29 mouse cellular contexts compared by ENCODE assay signal in genomic region chr13:89726492-89726891, GRCm38 (mm10). TPM values are rescaled to one million over a fixed set of nuclear protein-coding genes. Genes with fewer than 3 reads are reported as not detected.
A peak's percentile ranks its signal among the peaks of the same experiment; 100 is the strongest.
DNase-seq lines count a peak whose midpoint lies in the region; ATAC-seq lines count a peak whose summit lies in the region.
"Had no signal": no experiment of that assay in that cellular context is flagged by ENCODE, and none has a peak within 500 bp of the region (broad histone marks: within the 10 kb centered on the region; RNA-seq: fewer than 3 reads in every experiment).

No protein-coding gene starts in this region.

- H3K27me3 ChIP-seq in kidney, embryonic 16.5 days (ENCODE audit: insufficient read depth, low read length): no peaks in the 10 kb centered on the region
- no peaks in the 10 kb centered on the region for H3K27me3 ChIP-seq in kidney, embryonic 14.5 days (ENCODE audit: control insufficient read depth, insufficient read depth, low read length)
- H3K27me3 ChIP-seq in limb, embryonic 10.5 days (ENCODE audit: low read depth, poor library complexity, severe bottlenecking): no peaks in the 10 kb centered on the region
- H3K27me3 ChIP-seq: embryonic facial prominence, embryonic 12.5 days; forebrain, embryonic 15.5 days; hindbrain, embryonic 15.5 days; megakaryocyte, embryonic 14.5 days; midbrain, embryonic 12.5 days; neural tube, embryonic 13.5 days had no signal

- DNase-seq in ZHBTc4 (ENCODE audit: low read depth, low spot score): peak; percentile 15
- peak; percentile 35 for DNase-seq in limb, embryonic 10.5 days (ENCODE audit: low spot score)
- DNase-seq in frontal cortex, postnatal 14 days (ENCODE audit: low spot score in 2 of 2): no peak
- no peak for DNase-seq in left cerebral cortex, adult 8-10 months (ENCODE audit: low spot score in 2 of 2)
- DNase-seq in spleen, adult 18-20 months: no peak
- DNase-seq: adrenal gland, postnatal 14 days; cerebellum, adult 11 months; cerebellum, adult 9-10 months; cerebellum, postnatal 36 days; heart, postnatal 14 days; kidney, adult 18-20 months; kidney, postnatal 10 days; layer of hippocampus, postnatal 36 days; liver; lung, adult 2 months; lung, postnatal 36 days; thymus, postnatal 4 days had no signal

- no peak overlapping the region for H3K4me2 ChIP-seq in kidney, embryonic 16.5 days (replicated peaks; ENCODE audit: low read depth, low read length)
- H3K4me2 ChIP-seq in kidney, embryonic 14.5 days (replicated peaks; ENCODE audit: low read depth, low read length): no peak overlapping the region
- H3K4me2 ChIP-seq: embryonic facial prominence, embryonic 12.5 days; forebrain, embryonic 15.5 days; hindbrain, embryonic 15.5 days; midbrain, embryonic 12.5 days; neural tube, embryonic 13.5 days had no signal

- H3K27ac ChIP-seq in kidney, embryonic 16.5 days (ENCODE audit: low read length): peak overlapping the region; percentile 24; the same call in 1 of the 2 replicates
- H3K27ac ChIP-seq in kidney, embryonic 14.5 days (ENCODE audit: low read depth, low read length): no peak overlapping the region
- no peak overlapping the region; the same call in 1 of the 2 replicates for H3K27ac ChIP-seq in limb, embryonic 10.5 days
- H3K27ac ChIP-seq: embryonic facial prominence, embryonic 12.5 days; forebrain, embryonic 15.5 days; hindbrain, embryonic 10.5 days; hindbrain, embryonic 15.5 days; liver, embryonic 14.5 days; midbrain, embryonic 12.5 days; neural tube, embryonic 13.5 days had no signal

- no peaks in the 10 kb centered on the region for H3K9me3 ChIP-seq in kidney, embryonic 16.5 days (ENCODE audit: low read length)
- no peaks in the 10 kb centered on the region for H3K9me3 ChIP-seq in kidney, embryonic 14.5 days (ENCODE audit: control insufficient read depth, low read length)
- no peaks in the 10 kb centered on the region for H3K9me3 ChIP-seq in limb, embryonic 10.5 days (replicated peaks)
- H3K9me3 ChIP-seq: embryonic facial prominence, embryonic 12.5 days; forebrain, embryonic 15.5 days; hindbrain, embryonic 10.5 days; hindbrain, embryonic 15.5 days; megakaryocyte, embryonic 14.5 days; midbrain, embryonic 12.5 days; neural tube, embryonic 13.5 days had no signal

- H3K36me3 ChIP-seq in kidney, embryonic 16.5 days (ENCODE audit: insufficient read depth, low read length): peaks cover 6% of the 10 kb centered on the region
- peaks cover 38% of the 10 kb centered on the region; the same call in 1 of the 2 replicates for H3K36me3 ChIP-seq in kidney, embryonic 14.5 days (ENCODE audit: control insufficient read depth, insufficient read depth, low read length)
- H3K36me3 ChIP-seq in limb, embryonic 10.5 days: peaks cover 75% of the 10 kb centered on the region

- H3K4me3 ChIP-seq in kidney, embryonic 16.5 days (ENCODE audit: low read length): no peak overlapping the region
- no peak overlapping the region for H3K4me3 ChIP-seq in kidney, embryonic 14.5 days (ENCODE audit: low read length)
- H3K4me3 ChIP-seq in limb, embryonic 10.5 days: no peak overlapping the region
- H3K4me3 ChIP-seq: embryonic facial prominence, embryonic 12.5 days; forebrain, embryonic 15.5 days; hindbrain, embryonic 10.5 days; hindbrain, embryonic 15.5 days; megakaryocyte, embryonic 14.5 days; midbrain, embryonic 12.5 days; neural tube, embryonic 13.5 days had no signal

- peak; percentile 65 for ATAC-seq in kidney, embryonic 16.5 days (ENCODE audit: low FRiP score, low TSS enrichment)
- no peak for ATAC-seq in kidney, embryonic 14.5 days (ENCODE audit: low FRiP score, low TSS enrichment)
- ATAC-seq: CD4-positive, CD25-positive, alpha-beta regulatory T cell, adult 4 months; forebrain, embryonic 15.5 days; inflammation-experienced regulatory T-cells, adult 6 months had no signal

- 66% methylated on average over 2 of the region's 2 CpGs for WGBS in kidney, embryonic 16.5 days
- 53% methylated on average over 2 of the region's 2 CpGs for WGBS in kidney, embryonic 14.5 days
- 35% methylated on average over 2 of the region's 2 CpGs for WGBS in limb, embryonic 10.5 days

- no peak overlapping the region for H3K9ac ChIP-seq in kidney, embryonic 16.5 days (replicated peaks; ENCODE audit: low read length)
- H3K9ac ChIP-seq in kidney, embryonic 14.5 days (ENCODE audit: low read depth, low read length): no peak overlapping the region
- H3K9ac ChIP-seq: embryonic facial prominence, embryonic 12.5 days; forebrain, embryonic 15.5 days; hindbrain, embryonic 15.5 days; liver, embryonic 14.5 days; midbrain, embryonic 12.5 days; neural tube, embryonic 13.5 days had no signal

- H3K4me1 ChIP-seq in kidney, embryonic 16.5 days (ENCODE audit: insufficient read depth, low read length): no peaks in the 10 kb centered on the region
- H3K4me1 ChIP-seq in kidney, embryonic 14.5 days (ENCODE audit: control insufficient read depth, insufficient read depth, low read length): no peaks in the 10 kb centered on the region
- H3K4me1 ChIP-seq in limb, embryonic 10.5 days: peaks cover 16% of the 10 kb centered on the region
- H3K4me1 ChIP-seq: forebrain, embryonic 15.5 days; hindbrain, embryonic 10.5 days; hindbrain, embryonic 15.5 days; midbrain, embryonic 12.5 days; neural tube, embryonic 13.5 days had no signal

RNA-seq across cellular contexts. Expression of gene Vcan, which starts 15.8 kb away (rescaled TPM):
- 61.9 and 75.2 TPM in 2 replicates for polyA plus RNA-seq in kidney, embryonic 16.5 days (2015; fragmentation: Nextera tagmentation; extraction: Ambion mirVana)
- polyA plus RNA-seq in kidney, embryonic 14.5 days (2014; fragmentation: Nextera tagmentation; extraction: Ambion mirVana): 121 and 124 TPM in 2 replicates
- 44.9 and 74.8 TPM in 2 replicates for polyA plus RNA-seq in limb, embryonic 10.5 days (2016; fragmentation: Nextera tagmentation; extraction: Ambion mirVana)
- 10 to 100 TPM; 13.6 to 16.1 (median 14.6) TPM for total RNA-seq in left cerebral cortex, adult 8-10 months (2022)

Comparison
In these comparisons a context has a peak if more than half of its experiments do, and no peak if none do; other contexts are left out.
1. DNase-seq: peak in ZHBTc4 (single experiment) and limb, embryonic 10.5 days (single experiment); none in frontal cortex, postnatal 14 days (0 of 2), left cerebral cortex, adult 8-10 months (0 of 2) and spleen, adult 18-20 months (0 of 2).